Mouse (Mus musculus) kidney, postnatal 4 days (tissue): ENCODE results near the gene Smad5.

ENCODE experiments used
- DNase-seq, 2 experiments: peaks; one replicate each; pipeline ENCODE4 v3.0.0; 2021; ENCODE audit warnings: mixed read lengths in 2 of 2

Smad5 gene

DNA sequence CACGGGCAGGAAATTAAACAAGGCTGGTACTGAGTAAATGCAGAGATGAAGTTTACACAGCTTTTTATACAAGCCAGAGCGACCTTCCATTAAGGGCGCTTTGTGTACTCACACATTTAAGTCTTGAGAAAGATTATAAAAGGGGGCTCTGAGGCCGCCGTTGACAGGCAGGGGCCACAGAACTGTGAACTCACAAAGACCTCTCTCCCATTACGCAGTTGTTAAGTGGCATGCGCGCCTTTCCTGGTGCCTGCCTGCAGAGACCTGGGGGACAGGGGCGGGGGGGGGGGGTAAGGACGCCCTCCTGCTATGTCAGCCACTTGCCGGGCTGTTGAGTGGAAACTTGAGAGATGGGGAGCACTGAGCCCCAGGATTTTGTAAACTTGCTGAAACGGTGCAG is 54.4 kb downstream of the Smad5 start:
- DNase-seq, result no peak

DNA sequence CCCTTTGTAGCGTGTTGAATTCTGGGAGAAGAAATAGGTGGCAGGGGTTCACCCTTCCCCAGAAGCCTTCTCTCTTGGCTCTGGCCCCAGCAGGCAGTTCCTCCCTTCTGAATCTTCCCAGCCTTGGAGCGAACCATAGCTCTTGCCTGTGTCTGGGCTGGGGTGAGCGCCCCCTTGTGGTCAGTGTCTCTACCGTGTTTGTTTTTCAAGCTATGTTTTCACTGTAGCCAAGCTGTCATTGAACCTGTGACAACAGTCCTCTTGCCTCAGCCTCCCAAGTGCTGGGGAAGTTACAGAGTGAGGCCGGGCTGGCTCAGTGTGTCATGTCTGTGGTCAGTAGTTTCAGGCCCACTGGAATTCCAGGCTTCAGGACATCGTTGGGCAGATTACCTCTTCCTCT is 55.7 kb downstream of the Smad5 start:
- DNase-seq, result peak; percentile 89 to 91

DNA sequence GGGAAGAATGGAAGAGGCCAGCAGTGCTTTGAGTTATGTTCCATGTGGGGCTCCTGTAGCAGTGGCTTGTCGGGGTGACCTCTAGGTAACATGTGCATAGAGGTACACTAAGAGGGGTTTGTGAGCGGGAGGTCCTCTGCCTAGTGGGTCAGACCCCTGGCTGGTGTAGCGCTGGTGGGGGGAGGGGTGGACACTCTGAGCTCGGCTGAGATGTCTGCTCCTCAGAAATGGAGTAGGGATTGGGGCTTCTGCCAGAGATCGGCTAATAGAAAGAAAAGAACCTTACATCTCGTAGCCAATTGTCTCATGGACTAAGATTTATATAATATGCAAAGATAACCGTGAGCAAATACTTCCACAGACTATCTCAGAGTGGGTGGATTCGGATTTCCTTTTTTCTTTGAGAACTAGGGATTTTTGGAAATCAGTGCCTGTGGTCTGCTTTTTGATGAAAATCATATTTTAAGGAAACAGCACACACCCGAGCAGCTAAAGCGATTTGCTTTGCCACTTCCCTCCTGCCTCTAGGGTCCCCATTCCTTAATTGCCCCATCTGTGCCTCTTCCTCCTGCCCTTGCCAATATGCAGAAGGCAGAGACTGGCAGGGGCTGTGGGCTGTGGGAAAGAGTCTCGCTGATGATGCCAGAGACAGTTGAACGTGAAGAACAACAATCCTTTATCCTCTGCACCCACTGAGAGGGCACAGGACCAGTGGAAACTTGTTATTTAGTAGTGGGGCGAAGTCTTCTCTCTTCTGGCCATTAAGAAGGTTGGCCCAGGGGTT is 59.8 kb downstream of the Smad5 start:
- no peak for DNase-seq

DNA sequence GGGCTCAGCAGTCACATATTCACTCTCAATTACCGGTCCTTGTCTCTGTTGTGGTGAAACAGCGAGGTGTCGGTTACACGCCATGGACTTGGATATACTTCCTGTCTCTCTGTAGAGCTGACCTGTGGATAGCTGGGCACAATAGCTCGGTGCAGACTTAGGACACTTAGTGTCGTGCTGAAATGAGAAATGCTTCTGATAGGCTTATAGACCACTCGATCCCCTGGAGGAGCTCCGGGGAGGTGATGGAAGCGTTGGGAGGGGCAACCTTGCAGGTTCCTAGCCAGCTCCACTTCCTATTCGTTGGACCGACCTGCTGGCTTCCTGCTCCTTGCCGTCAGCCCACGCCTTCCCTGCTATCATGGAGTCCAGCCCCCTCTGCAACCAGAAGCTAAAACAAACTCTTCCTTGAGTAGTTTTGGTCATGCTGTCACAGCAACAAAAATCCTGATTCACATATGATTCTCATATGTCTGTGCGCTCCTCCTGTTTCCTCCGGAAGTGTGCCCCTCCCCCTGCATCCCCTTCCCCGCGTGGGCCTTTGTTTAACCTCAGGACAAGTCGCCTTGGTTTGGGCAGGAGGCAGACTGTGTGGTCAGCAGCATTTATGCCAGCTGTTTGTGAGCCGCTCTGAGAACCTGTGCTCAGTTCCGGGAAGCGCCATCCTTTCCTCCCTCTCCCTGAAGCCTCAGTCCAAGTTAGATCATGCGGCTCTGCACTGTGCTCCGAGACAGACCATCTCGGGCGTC is 62.6 kb downstream of the Smad5 start:
- DNase-seq, result peak in 1 of 2 experiments; percentile 50

DNA sequence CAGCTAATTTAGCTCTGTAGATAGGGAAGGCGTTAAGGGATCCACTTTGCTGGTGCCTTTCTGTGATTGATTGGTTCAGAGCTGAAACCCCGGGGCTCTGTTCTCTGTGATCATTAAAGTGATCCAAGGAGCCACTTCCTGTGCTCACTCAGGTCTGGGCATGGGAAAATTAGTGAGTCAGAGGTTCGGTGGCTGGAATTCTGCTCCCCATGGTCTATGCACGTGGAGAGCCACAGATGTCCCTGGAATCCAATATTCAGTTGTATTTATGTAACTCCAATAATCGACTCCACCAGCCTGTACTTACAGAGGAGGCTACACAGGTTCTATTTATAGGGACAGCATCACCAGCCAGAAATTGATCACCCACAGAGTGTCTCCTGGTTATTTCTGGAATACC is 63.4 kb downstream of the Smad5 start:
- no peak for DNase-seq

DNA sequence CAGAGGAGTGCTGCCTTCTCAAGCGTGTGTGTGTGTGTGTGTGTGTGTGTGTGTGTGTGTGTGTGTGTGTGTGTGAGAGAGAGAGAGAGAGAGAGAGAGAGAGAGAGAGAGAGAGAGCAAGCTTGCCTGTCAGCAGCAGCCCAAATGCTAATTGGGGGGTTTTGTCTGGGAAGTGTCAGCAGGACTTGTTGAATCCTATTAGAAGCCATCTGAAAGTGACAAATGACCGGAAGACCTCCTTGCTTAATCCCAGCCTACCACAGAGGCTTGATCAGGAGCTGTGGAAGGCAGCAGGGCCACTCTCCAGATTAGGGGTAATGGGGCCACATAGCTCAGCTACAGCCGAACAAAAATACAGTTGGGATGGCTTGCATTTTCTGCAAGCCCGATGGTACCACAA is 66.6 kb downstream of the Smad5 start:
- no peak for DNase-seq

DNA sequence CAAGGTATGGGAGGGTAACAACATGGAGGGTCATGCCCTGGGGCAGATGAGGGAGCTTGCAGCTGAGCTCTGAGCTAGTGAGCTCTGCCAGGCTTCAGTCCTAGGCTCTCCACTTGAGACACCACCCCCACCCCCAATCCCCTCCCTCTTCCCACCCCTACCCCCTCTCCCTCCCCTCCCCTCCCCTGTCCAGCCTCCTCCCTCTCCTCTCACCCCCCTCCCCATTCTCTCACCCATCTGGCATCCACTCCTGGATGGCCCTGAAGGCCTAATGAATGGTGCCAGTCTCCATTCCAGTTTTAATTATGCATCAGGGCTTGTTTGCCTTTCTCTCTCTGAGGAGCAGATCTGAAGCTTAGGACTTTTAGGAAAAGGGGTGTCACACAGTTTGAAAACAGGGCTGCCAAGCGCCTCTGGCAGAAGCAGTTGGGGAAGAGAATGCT is 67.3 kb downstream of the Smad5 start:
- no peak for DNase-seq

DNA sequence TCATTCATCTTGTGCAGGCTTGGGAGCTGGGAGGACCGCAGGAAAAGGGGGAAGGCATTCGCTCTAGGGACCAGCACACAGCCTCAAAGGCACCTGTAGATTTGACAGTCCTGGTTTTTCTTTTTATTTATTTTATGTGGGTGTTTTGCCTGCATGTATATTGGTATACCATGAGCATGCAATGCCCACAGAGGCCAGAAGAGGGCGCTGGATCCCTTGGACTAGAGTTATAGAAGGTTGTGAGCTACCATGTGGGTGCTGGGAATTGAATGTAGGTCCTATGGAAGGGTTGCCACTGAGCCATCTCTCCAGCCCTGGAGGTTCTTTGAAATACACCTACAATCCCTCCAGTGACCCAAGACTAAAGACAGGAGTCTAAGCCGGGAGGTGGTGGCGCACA is 68.0 kb downstream of the Smad5 start:
- DNase-seq, result no peak

DNA sequence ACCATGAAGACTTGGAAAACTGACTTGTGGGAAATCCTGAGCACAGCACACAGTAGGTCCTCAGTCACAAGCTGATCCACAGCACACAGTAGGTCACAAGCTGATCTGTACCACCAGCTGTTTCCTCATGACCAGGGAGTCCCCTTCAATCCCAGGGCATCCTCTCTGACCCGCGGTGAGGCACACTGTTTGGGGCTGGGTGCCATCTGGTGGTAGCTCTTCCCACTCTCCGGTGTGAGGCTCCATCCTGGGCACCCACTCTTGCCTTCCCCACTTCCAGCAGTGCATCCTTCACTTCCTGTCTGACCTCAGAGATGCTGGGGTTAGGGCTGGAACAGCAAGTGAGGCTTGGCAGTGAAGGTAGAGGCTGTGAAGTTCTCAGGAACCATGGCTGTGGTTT is 69.8 kb downstream of the Smad5 start:
- DNase-seq, result no peak

DNA sequence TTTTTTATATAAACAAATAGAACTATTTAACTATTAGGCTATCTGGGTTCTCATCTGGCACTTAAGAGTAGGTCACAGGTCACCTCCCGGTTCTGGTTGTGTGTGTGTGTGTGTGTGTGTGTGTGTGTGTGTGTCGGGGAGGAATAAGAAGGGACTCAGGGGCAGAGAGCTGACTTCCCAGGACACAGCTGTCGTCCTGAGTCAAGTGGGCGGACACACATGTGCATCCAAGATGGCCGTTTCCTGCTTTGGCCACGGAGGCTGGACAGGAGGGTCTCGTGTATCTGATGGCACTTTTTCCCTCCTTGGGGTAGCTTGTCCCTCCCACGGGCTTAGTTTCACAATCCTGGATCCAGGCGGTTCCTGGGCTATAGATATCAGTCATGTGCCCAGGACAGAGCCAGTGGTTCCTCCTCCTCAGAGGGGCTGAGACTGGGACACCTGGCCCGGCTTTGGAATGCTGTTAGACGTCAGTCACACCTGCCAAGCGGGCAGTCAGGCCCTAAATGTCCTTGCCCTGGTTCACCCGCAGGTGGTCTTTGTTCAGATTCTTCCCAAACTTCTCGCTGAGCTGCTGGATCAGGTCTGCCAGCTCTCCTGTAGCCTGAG is 70.6 kb downstream of the Smad5 start:
- DNase-seq, result no peak

DNA sequence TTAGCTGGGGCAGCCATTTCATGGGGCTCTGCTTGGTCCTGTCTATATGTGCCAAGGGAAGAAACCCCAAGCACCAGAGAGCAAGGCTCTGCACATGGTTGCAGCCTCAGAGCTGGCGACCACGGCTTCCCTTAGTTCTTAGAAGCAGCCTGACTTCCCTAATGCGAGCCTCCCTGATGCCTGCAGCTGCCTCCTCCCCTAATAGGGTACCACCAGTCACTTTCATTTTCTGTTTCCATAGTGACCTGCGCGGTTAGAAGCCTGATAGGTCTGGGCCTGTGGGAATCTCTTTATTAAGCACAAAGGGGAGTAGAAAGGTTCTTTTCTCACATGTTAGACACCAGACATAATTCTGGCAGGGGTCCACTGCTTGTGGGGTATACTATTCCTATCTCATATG is 71.5 kb downstream of the Smad5 start:
- DNase-seq, result no peak

DNA sequence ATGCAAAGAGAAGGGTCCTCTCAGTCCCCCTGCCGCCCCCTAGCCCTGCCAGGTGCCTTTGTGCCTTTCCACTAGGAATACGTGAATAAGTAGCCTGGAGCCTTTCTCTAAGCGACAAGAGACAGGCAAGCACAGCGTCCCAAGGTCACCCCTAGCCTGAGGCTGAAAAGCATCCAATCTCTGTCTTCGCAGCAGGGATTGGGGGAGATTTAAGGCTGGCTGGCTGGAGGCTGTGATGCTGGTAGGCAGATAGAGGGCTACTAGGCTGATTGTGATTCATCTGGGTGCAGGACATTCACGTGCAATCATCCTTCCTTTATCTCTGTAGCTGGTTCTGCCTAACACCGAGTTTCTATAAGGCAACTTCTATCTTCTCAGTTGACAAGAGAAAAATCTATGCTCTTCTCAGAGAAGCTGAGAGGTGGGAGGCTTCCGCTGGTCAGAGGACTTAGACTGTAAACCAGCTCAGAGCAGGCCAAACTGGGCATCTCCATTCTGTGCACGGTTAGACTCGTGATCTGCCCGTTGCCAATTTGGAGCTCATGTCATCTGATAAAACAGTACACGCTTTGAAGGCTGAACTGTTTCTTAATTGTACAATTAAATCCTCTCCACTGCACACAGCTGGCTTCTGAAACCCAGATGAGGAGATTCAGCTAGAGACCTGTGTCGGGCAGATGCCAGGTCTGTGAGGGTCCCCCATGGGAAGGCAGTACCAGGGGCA is 78.1 kb downstream of the Smad5 start:
- no peak for DNase-seq

DNA sequence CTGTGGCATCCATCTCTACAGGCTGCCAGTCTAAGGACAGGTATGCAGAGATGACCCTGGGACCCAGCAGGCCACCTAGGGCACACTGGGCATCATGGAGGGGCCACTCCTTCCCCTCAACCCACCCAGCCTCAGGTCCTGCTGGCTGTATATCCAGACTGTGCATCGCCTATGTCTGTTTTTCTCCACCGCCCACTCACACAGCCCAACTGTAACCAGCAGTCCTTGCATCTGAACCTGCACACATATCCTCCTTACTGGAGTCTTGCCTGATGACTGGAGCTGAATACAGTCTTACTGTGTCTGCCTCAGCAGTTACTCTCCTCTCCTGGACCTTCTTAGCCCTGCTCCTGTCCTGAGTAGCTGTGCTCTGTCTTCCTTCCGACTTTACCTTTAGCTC is 78.9 kb downstream of the Smad5 start:
- DNase-seq, result no peak

DNA sequence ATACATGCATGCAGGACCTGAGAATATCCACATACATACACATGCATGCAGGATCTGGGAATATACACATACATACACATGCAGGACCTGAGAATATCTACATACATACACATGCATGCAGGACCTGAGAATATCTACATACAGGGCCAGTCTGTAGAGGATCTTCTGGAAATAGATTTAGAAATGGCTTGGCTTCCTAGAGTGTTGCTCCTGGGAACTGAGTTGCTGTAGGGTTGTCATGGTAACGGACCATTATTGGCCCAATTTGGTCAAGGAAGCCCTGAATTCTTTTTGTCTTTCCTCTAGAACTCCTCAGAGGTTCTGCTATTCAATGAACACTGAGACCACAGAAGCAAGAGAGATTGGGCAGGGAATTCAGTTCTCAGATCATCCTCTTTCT is 79.8 kb downstream of the Smad5 start:
- no peak for DNase-seq

DNA sequence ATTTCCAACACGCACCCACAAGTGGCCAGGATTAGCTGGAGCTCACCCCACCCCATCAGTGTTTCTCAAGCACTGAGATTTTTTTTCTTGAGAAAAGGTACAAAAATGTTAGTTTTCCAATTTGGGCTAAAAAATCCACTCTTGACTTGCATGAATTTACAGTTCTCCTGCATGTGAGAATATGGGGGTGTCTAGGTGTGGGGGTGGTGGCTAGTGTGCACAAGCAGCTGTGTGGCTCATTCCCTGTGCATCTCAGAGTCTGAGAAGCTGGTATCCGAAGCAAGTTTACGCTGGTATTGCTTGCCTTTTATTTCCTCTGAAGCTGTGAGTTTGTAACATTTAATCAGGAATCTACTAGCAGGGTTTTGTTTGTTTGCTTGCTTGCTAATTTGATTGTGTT is 87.9 kb downstream of the Smad5 start:
- no peak for DNase-seq
